ENCODE assay signal across 36 mouse cellular contexts in genomic region chr9:123636771-123637170, GRCm38 (mm10). TPM values are rescaled to one million over a fixed set of nuclear protein-coding genes. Genes with fewer than 3 reads are reported as not detected.
"Had no signal": no experiment of that assay in that cellular context is flagged by ENCODE, and none has a peak within 500 bp of the region (broad histone marks: within the 10 kb centered on the region; RNA-seq: fewer than 3 reads in every experiment).

No protein-coding gene starts in this region.

- H3K4me1 ChIP-seq: hindbrain, embryonic 10.5 days; hindbrain, embryonic 12.5 days; hindbrain, embryonic 13.5 days; hindbrain, embryonic 15.5 days; intestine, embryonic 15.5 days; kidney, embryonic 15.5 days had no signal

- H3K36me3 ChIP-seq: heart, embryonic 15.5 days; hindbrain, embryonic 10.5 days; hindbrain, embryonic 12.5 days; hindbrain, embryonic 13.5 days; hindbrain, embryonic 15.5 days; intestine, embryonic 15.5 days; kidney, embryonic 15.5 days had no signal

- H3K9ac ChIP-seq: heart, embryonic 15.5 days; hindbrain, embryonic 12.5 days; hindbrain, embryonic 13.5 days; hindbrain, embryonic 14.5 days; hindbrain, embryonic 15.5 days; intestine, embryonic 15.5 days; kidney, embryonic 15.5 days had no signal

- H3K4me3 ChIP-seq: heart, embryonic 15.5 days; hindbrain, embryonic 10.5 days; hindbrain, embryonic 12.5 days; hindbrain, embryonic 13.5 days; hindbrain, embryonic 15.5 days; intestine, embryonic 15.5 days; kidney, embryonic 15.5 days; layer of hippocampus, adult 2 months; left cerebral cortex, adult 2 months had no signal

- H3K27ac ChIP-seq: heart, embryonic 15.5 days; hindbrain, embryonic 10.5 days; hindbrain, embryonic 12.5 days; hindbrain, embryonic 13.5 days; hindbrain, embryonic 14.5 days; hindbrain, embryonic 15.5 days; hindbrain, postnatal 0 days; intestine, embryonic 15.5 days; kidney, embryonic 15.5 days; kidney, postnatal 0 days; layer of hippocampus, adult 2 months; left cerebral cortex, adult 2 months had no signal

- H3K4me2 ChIP-seq: heart, embryonic 15.5 days; hindbrain, embryonic 12.5 days; hindbrain, embryonic 13.5 days; hindbrain, embryonic 14.5 days; hindbrain, embryonic 15.5 days; intestine, embryonic 15.5 days; kidney, embryonic 15.5 days had no signal

- ATAC-seq: hindbrain, embryonic 16.5 days; hindbrain, postnatal 0 days; inflammation-experienced regulatory T-cells, adult 6 months; intestine, embryonic 15.5 days; intestine, embryonic 16.5 days; intestine, postnatal 0 days had no signal

- H3K9me3 ChIP-seq: heart, embryonic 15.5 days; hindbrain, embryonic 10.5 days; hindbrain, embryonic 12.5 days; hindbrain, embryonic 13.5 days; hindbrain, embryonic 15.5 days; intestine, embryonic 15.5 days; kidney, embryonic 15.5 days had no signal

- DNase-seq: heart, postnatal 10 days; heart, postnatal 14 days; heart, postnatal 36 days; heart, postnatal 4 days; kidney, adult 11 months; kidney, adult 18-20 months; kidney, adult 2 months; kidney, adult 8-10 months; kidney, adult 9 months; kidney, postnatal 10 days; kidney, postnatal 14 days; kidney, postnatal 25 days; kidney, postnatal 36 days; kidney, postnatal 4 days; layer of hippocampus, adult 9-11 months; layer of hippocampus, postnatal 36 days had no signal

- H3K27me3 ChIP-seq: hindbrain, embryonic 12.5 days; hindbrain, embryonic 13.5 days; hindbrain, embryonic 15.5 days; intestine, embryonic 15.5 days; kidney, embryonic 15.5 days had no signal

RNA-seq across cellular contexts. Expression of gene Slc6a20b, which starts 4.4 kb away (rescaled TPM):
- total RNA-seq: heart, postnatal 10 days; heart, postnatal 14 days; heart, postnatal 25 days; heart, postnatal 36 days; heart, postnatal 4 days had no signal

RNA-seq across cellular contexts. Expression of gene Ccr9, which starts 41.5 kb away (rescaled TPM):
- total RNA-seq: heart, postnatal 25 days; heart, postnatal 36 days had no signal

RNA-seq across cellular contexts. Expression of gene Slc6a20a, which starts 41.9 kb away (rescaled TPM):
- total RNA-seq: heart, postnatal 10 days; heart, postnatal 14 days; heart, postnatal 25 days; heart, postnatal 36 days; heart, postnatal 4 days; hematopoietic stem cell, adult 5-6 weeks had no signal
- polyA plus RNA-seq: heart, embryonic 14.5 days; heart, embryonic 15.5 days; heart, postnatal 0 days; inflammation-experienced regulatory T-cells, adult 6 months had no signal
